Mouse (Mus musculus): ENCODE measurements around the gene Gm20388. TPM values are rescaled to one million over a fixed set of nuclear protein-coding genes. Genes with fewer than 3 reads are reported as not detected.

Gm20388 gene
- total RNA-seq, 2 experiments from 2014 or later = 2.2 to 7.6 TPM

DNA sequence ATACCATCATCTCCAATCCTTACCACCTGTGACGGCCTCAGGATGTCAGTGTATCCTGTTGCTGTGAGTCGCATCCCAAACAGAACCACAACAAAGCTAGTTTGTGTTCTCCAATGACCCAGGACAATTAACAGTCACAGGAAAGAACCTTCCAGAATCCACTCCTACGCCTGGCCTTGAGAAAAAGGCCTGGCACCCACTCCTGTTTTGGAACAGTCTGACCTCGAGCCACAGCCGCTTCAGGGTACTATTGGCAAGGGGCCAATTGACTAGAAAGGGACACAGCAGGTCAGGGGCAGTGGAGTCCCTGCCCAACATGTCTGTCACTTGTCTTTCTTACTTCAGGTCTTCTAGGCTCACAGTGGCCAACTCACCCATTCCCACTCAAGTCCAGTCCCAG lies 1982.2 kb downstream of the Gm20388 start:
- H3K27ac ChIP-seq = 0 out of 2 replicates have a peak overlapping the region, but pooled peaks have one; percentile 18
- no peak overlapping the region for H3K4me3 ChIP-seq
- TF ChIP-seq CTCF (conservative IDR thresholded peaks at IDR 0.05) = no peak
- no peak for DNase-seq (ENCODE audit: low spot score in 2 of 2)

DNA sequence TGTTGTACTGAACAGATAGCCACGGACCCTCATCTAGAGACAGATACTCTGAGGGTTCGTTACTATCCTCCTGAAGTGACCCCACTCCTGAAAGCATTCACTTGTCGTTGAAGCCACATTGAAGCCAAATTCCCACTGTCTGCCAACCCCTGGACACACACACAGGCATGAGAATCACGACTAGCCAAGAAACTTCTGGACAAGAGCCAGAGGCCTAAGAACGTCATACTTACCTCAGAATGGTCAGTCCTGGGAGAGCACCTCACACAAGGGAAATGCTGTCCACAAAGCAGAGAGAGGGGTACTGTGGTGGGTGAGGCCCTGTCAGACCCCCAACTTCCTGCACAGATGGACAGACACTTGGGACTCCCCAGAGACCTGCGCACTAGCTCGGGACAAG lies 1985.3 kb downstream of the Gm20388 start:
- TF ChIP-seq CTCF (conservative IDR thresholded peaks at IDR 0.05) = no peak
- Histone ChIP-seq H3K4me3 (no peak overlapping the region), H3K27ac (no peak overlapping the region)
- no peak for DNase-seq (ENCODE audit: low spot score in 2 of 2)

DNA sequence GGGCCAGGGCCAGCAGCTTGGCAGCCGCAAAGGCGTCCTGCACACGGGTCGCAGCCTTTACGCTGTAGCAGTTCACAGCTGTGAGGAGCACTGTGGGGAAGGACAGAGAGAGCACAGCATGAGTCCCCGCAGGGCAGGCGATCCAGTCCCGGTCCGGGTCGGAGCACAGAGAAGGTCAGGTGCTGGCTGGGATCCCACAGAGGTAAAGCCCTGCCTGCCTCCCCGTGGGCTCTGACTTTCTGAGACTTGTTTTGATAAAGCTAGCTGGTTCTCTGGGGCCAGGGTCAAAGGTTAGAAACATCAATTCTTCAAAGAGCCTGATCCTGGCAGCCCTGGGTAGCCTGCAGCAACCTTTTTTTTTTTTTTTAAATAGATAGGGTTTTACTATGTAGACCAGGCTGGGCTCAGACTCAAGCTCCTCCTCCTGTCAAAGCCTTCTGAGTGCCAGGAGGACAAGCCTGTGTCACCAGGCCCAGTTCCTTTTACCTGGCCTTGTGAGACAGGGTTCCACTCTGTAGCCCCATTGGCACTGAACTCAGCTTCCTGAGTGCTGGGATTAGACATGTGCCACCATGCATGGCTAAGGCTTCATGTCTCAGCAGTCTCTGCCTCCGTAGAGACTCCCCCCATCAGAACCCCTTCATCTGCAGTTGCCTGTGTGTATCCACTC lies 1986.0 kb downstream of the Gm20388 start:
- Histone ChIP-seq H3K27ac (peak overlapping the region; percentile 89; the same call in 1 of the 2 replicates), H3K4me3 (no peak overlapping the region)
- no peak for DNase-seq (ENCODE audit: low spot score in 2 of 2)
- TF ChIP-seq CTCF (conservative IDR thresholded peaks at IDR 0.05) = no peak

DNA sequence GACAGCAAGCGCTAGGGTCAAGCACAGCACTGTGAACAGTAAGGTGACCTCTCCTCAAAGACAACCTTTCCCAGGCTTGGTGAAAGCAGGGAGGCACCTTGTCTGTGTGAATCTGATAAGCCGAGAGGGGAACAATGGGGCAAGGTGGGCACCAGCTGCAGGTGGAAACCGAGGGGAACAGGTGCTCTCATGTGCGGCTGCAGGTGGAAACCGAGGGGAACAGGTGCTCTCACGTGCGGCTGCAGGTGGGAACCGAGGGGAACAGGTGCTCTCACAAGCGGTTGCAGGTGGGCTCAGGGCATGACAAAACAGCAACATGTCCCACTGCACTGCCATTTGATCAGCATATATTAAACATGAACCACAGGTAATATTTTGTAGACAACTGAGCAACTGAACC lies 1986.6 kb downstream of the Gm20388 start:
- DNase-seq (ENCODE audit: low spot score in 2 of 2) = no peak
- peak overlapping the region; percentile 89 for H3K27ac ChIP-seq
- H3K4me3 ChIP-seq = no peak overlapping the region
- TF ChIP-seq CTCF (conservative IDR thresholded peaks at IDR 0.05) = no peak

- no peak for TF ChIP-seq CTCF (conservative IDR thresholded peaks at IDR 0.05)
- DNase-seq (ENCODE audit: low spot score in 2 of 2) = peak in 1 of 2 experiments; percentile 57
- peak overlapping the region; percentile 28 for H3K4me3 ChIP-seq
- H3K27ac ChIP-seq = peak overlapping the region; percentile 89
Observed at GRCm38 (mm10) chr8:121897871-121898381, 1987.3 kb downstream of the Gm20388 start.

DNA sequence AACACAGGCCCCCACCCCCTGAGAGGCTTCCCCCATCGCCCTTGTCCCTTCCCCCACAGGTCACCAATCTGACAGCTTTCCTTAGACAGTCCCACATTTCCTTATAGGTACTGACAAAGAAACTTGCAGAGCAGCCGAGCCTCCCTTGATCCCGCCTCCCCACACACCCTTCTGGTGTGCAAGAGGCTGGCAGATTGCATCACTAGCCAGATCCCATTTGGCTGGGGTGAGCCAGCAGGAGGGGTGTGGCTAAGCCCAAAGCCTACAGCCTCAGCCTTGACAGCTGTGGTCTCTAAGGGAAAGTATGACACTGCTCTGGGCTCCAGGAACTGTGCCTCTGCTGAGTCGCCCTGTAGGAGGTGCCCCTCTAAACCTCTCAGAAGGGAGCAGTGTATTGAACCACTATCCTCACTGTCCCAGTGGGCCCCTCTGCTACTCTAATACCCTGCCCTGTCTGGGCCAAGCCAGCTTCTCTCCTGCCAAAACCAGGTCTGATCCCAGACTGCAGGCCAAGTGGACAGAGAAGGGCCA lies 1987.8 kb downstream of the Gm20388 start:
- H3K4me3 ChIP-seq = peak overlapping the region; percentile 28
- DNase-seq (ENCODE audit: low spot score in 2 of 2) = peak; percentile 72 to 84
- TF ChIP-seq CTCF (conservative IDR thresholded peaks at IDR 0.05) = peak; percentile 16; the same call in 1 of the 2 replicates
- peak overlapping the region; percentile 89 for H3K27ac ChIP-seq

GRCm38 (mm10) chr8:121899180-121900044 lies 1988.8 kb downstream of the Gm20388 start:
- no peak for TF ChIP-seq CTCF (conservative IDR thresholded peaks at IDR 0.05)
- peak overlapping the region; percentile 17; the same call in 1 of the 2 replicates for H3K4me3 ChIP-seq
- peak overlapping the region; percentile 89 for H3K27ac ChIP-seq
- no peak for DNase-seq (ENCODE audit: low spot score in 2 of 2)

DNA sequence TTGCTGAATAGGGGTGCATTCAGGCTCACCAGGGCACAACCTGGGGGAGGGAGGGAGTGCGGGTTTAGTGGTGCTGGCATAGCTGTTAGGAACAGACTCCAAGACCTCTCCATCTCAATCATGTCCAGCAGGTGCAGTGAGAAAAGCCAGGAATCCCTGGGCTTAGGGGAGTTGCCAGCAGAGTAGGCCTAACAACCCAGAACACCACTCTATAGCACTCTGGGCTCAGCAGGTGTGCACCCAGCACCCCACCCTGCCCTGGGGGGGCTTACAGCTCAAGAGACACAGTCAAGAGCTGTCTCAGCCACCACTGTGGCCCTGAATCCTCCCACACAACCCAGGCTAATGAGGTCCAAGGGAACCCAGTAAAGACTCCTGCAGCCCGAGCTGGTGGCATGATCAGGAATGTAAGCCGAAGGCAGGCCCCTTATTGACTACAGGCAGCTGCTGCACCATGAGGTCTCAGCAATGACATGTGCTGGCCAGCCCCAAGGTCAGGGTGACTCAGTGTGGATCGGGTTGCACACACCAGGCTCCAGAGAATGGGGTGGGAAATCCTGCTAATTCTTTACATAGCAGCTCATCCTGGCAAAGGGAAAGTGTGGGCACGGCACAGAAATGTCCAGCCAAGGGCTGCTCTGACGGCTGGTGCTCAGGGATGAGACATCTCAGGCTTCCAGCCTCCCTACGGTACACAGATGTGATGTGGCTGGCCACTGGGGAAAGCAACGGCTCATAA lies 1991.0 kb downstream of the Gm20388 start:
- H3K4me3 ChIP-seq = peak overlapping the region; percentile 27
- no peak for TF ChIP-seq CTCF (conservative IDR thresholded peaks at IDR 0.05)
- DNase-seq (ENCODE audit: low spot score in 2 of 2) = no peak
- peak overlapping the region; percentile 11 for H3K27ac ChIP-seq

- Histone ChIP-seq H3K4me3 (peak overlapping the region; percentile 62; the same call in 1 of the 2 replicates), H3K27ac (peak overlapping the region; percentile 87; the same call in 1 of the 2 replicates)
- DNase-seq (ENCODE audit: low spot score in 2 of 2) = no peak
- TF ChIP-seq CTCF (conservative IDR thresholded peaks at IDR 0.05) = peak; percentile 26
Observed at GRCm38 (mm10) chr8:121903977-121904376, 1993.3 kb downstream of the Gm20388 start.

DNA sequence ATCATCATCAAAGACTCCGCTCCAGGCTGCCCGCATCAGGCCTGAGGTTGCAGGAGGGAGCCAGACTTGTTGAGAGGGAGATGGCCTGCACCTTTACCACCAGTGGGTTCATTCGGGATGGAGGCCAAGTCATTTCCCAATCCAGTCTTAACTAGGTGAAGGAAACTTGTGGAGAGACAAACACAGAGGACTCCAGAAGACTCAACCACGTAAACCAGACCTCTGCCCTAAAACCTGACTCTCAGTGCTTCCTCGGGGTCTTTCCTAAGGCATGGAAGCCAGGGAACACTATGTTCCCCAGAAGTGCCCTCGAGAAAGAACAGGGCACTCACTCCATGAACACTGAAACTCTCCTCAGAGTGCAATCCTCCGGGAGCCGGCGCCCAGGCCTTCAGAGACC lies 1994.4 kb downstream of the Gm20388 start:
- no peak for TF ChIP-seq CTCF (conservative IDR thresholded peaks at IDR 0.05)
- Histone ChIP-seq H3K27ac (peak overlapping the region; percentile 87; the same call in 1 of the 2 replicates), H3K4me3 (peak overlapping the region; percentile 62)
- no peak for DNase-seq (ENCODE audit: low spot score in 2 of 2)

DNA sequence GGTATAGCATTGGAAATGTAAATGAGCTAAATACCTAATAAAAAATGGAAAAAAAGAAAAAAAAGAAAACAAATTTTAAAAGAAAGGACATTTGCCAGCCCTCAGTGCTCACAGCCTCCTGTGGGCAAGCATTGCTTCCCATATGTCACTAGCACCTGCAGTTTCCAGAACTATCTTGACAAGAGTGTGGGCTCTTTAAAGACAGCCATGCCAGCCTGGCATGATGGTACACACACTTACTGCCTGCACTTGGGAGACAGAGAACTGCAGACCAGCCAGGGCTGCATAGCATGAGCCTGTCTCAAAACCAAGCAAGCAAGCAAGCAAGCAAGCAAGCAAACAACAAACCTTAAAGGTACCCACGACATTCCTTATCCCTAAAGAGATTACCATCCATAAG lies 1994.8 kb downstream of the Gm20388 start:
- no peak for DNase-seq (ENCODE audit: low spot score in 2 of 2)
- peak overlapping the region; percentile 62 for H3K4me3 ChIP-seq
- H3K27ac ChIP-seq = peak overlapping the region; percentile 87
- TF ChIP-seq CTCF (conservative IDR thresholded peaks at IDR 0.05) = no peak

DNA sequence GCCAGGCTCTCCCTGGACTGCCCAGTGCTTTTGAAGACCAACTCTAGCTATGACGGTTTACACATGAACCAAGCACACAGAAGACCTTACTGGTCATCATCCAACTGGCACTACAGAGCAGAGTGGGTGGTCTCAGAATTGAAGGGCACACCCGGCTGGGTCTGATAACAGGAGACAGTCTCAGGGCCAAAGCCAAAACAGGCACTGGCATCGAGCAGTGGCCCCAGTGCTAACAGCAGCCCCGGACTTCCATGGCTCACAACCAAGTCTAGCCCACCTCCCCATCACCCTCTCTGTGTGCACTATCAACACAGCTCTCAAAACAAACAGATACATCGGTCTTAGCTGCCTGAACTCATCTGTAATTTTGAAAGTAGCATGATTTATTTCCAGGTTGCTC lies 1995.2 kb downstream of the Gm20388 start:
- H3K27ac ChIP-seq = peak overlapping the region; percentile 87
- no peak for TF ChIP-seq CTCF (conservative IDR thresholded peaks at IDR 0.05)
- peak overlapping the region; percentile 62 for H3K4me3 ChIP-seq
- DNase-seq (ENCODE audit: low spot score in 2 of 2) = no peak
